Mouse (Mus musculus): Measurements from ENCODE around the gene Proser1.

The Proser1 gene

GRCm38 (mm10) chr3:53463046-53463764 lies at the start of gene Proser1, which contains the start of gene Nhlrc3:
Gene Proser1 (plus strand): TSS chr3:53463666.
Gene Nhlrc3 (minus strand): TSS chr3:53463332.
- DNase-seq, result peak; percentile 96

GRCm38 (mm10) chr3:53413959-53414358 lies 49.5 kb upstream of the Proser1 start:
- DNase-seq, result no peak

GRCm38 (mm10) chr3:53416036-53416506 lies 47.4 kb upstream of the Proser1 start:
- peak; percentile 96 for DNase-seq

GRCm38 (mm10) chr3:53417701-53418100 lies 45.8 kb upstream of the Proser1 start:
- peak; percentile 51 for DNase-seq

- no peak for DNase-seq
Measured at GRCm38 (mm10) chr3:53421656-53422055, 41.8 kb upstream of the Proser1 start.

GRCm38 (mm10) chr3:53422691-53423090 lies 40.8 kb upstream of the Proser1 start:
- no peak for DNase-seq

- no peak for DNase-seq
Measured at GRCm38 (mm10) chr3:53423576-53423975, 39.9 kb upstream of the Proser1 start.

GRCm38 (mm10) chr3:53434610-53435009 lies 28.9 kb upstream of the Proser1 start:
- DNase-seq, result peak; percentile 2

GRCm38 (mm10) chr3:53436550-53436949 lies 26.9 kb upstream of the Proser1 start:
- DNase-seq, result no peak

GRCm38 (mm10) chr3:53445540-53445939 lies 17.9 kb upstream of the Proser1 start:
- DNase-seq, result no peak

GRCm38 (mm10) chr3:53446801-53447200 lies 16.7 kb upstream of the Proser1 start:
- DNase-seq, result peak; percentile 9

GRCm38 (mm10) chr3:53448208-53448607 lies 15.3 kb upstream of the Proser1 start:
- DNase-seq, result peak; percentile 77

- peak; percentile 81 for DNase-seq
Measured at GRCm38 (mm10) chr3:53450666-53451065, 12.8 kb upstream of the Proser1 start.

- DNase-seq, result no peak
Measured at GRCm38 (mm10) chr3:53452351-53452750, 11.1 kb upstream of the Proser1 start.

- no peak for DNase-seq
Measured at GRCm38 (mm10) chr3:53453346-53453745, 10.1 kb upstream of the Proser1 start.

- DNase-seq, result no peak
Measured at GRCm38 (mm10) chr3:53454005-53454404, 9.5 kb upstream of the Proser1 start.

GRCm38 (mm10) chr3:53454561-53454960 lies 8.9 kb upstream of the Proser1 start:
- DNase-seq, result no peak

GRCm38 (mm10) chr3:53454984-53455383 lies 8.5 kb upstream of the Proser1 start:
- DNase-seq, result no peak

- DNase-seq, result no peak
Measured at GRCm38 (mm10) chr3:53457750-53458149, 5.7 kb upstream of the Proser1 start.

- DNase-seq, result no peak
Measured at GRCm38 (mm10) chr3:53460106-53460505, 3.4 kb upstream of the Proser1 start.

- DNase-seq, result no peak
Measured at GRCm38 (mm10) chr3:53462701-53463045, 793 bp upstream of the Proser1 start.

- no peak for DNase-seq
Measured at GRCm38 (mm10) chr3:53463765-53464114, 274 bp downstream of the Proser1 start.

- DNase-seq, result no peak
Measured at GRCm38 (mm10) chr3:53464146-53464698, 756 bp downstream of the Proser1 start.

GRCm38 (mm10) chr3:53465330-53465729 lies 1.9 kb downstream of the Proser1 start:
- no peak for DNase-seq

GRCm38 (mm10) chr3:53466481-53466880 lies 3.0 kb downstream of the Proser1 start:
- no peak for DNase-seq
